Mouse (Mus musculus): ENCODE measurements around the gene Sppl3.

Sppl3 gene

DNA sequence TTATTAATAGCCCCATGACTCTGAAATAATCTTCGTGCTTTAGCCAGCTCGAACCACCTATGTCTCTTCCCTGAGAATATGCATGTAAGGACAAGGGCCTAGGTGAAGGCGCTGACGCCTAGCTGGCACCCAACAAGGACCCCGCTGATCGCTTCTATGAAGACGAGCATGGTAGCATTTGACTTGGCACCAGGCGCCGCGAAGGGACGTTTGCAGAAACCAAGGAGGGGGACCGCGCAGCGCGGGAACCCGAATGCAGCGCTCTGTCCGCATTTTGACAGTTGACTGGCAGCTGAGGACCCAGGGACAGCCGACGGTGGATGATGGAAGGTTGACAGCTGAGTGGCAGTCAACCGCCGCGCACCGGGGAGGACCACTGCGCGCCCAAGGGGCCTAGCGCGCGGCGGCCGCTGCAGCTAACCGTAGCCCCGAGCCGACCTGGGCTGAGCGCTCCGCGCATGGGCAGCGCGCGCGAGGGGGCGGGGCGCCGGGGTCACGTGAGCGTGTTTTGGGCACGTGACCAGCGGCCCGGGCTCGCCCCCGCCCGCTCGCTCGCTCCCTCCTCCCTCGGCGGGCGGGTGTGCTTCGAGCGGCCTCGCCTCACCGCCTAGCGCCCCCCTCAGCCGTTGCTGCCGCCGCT, at the start of gene Sppl3:
Sppl3 (plus strand) TSS at position 561 of the 640 bp plus-strand sequence.
- in situ Hi-C loops (cut with MboI; ENCODE audit: low pct_unique_long_range_greater_than_20kb in 1 of 2, low sequenced_read_pairs in 2 of 2, unreplicated experiment in 1 of 2): no loop called here

DNA sequence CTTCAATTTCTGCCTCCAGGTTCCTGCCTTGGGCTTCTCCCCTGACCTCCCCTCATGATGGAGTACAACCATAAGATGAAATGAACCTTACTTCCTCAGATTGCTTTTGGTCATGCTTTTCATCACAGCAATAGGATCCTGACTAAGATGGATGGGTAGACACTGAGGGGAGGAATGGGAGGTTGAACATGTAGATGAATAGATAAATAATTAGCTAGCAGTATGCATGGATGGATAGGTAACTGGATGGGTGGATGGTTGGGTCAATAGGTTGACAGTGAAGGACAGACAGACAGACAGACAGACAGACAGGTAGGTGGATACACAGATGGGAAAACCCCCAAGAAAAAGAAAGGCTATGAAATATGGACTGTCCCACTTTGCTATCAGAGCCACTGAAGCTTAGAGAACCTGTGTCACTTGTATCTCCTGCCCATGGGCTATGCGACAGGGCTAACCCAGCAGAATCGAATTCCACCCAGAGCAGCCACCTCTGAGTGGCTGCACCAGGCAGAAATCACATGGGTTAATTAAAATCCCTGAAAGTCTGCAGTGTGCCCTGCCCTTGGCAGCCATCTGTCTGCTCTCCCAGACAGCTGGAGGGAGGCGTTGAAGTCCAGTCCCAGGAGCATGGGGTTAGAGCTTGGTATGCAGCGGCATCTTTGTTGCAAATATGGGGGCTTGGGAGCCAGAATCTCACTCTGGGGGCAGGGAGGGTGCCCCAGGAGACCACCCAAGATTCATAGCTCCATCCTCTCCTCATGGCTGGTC, 49.2 kb upstream of the Sppl3 start:
- in situ Hi-C loops (cut with MboI; ENCODE audit: low pct_unique_long_range_greater_than_20kb in 1 of 2, low sequenced_read_pairs in 2 of 2, unreplicated experiment in 1 of 2): no loop called here

DNA sequence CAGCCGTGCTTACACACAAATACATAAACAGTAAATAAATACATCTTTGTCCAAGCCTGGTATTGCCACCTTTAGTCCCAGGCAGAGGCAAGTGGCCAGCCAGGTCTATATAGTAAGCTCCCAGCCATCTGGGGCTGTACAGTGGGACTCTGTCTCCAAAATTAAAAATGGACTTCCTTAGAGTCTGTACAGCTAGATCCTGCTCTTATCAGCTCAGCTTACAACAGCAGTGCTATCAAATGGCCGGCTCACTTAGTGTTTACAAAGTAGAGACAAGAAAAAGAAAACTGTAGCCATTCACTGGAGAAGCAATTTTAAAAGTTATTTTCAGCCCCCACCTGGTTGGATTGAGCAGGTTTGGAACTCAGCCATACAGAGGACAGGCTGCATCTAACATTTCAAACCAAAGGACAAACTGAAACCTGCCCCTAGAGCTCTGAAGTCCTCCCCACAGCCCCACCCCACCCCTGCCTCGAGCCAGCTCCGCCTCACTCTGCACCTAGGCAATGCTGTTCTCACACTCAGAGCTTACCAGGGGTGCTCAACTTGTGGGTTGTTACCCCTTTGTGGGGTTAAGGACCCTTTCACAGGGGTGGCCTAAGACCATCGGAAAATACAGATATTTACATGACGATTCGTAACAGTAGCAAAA, 46.5 kb upstream of the Sppl3 start:
- in situ Hi-C loops (cut with MboI; ENCODE audit: low pct_unique_long_range_greater_than_20kb in 1 of 2, low sequenced_read_pairs in 2 of 2, unreplicated experiment in 1 of 2): no loop called here

DNA sequence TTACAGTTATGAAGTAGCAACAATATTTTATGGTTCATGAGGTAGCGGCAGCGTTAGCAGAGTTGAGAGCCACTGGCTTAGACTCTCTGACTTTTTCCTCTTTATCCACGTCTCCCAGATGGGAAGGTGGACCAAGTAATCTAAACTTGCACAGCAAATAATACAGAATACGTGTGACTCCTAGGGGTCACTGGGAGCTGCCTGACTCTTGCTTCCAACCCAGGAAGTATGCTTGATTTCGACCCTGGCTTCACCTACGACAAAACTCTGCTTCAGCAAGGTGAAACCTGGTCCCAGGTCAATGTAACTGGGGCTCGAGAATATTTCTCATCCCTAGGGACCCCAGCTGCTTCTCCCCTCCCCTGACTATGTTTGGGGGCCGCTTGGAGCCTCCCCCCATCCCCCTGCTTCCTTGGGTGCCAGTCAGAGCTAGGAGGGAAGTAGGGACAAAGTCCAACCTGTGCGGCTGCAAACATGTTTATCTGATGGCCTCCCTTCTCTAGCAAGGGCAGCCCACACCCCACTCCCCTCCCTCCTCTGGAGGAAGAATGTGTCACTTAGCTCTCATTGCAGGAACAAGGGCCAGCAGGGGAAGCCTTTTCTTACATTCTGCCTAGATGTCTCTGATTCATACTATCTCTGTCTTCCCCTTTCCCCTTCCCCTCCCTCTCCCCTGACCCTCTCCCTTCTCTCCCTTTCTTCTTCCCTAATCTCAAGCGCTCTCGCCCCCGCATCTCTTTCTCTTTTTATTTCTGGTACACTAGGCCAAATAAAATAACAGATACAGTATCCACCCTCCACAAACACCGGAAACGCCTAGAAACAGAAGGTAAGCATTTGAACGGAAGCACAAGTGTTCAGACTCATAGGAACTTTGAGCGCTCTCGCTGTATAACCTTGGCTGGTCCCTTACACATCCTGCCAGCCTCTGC, 45.7 kb upstream of the Sppl3 start:
- in situ Hi-C loops (cut with MboI; ENCODE audit: low pct_unique_long_range_greater_than_20kb in 1 of 2, low sequenced_read_pairs in 2 of 2, unreplicated experiment in 1 of 2): no loop called here

DNA sequence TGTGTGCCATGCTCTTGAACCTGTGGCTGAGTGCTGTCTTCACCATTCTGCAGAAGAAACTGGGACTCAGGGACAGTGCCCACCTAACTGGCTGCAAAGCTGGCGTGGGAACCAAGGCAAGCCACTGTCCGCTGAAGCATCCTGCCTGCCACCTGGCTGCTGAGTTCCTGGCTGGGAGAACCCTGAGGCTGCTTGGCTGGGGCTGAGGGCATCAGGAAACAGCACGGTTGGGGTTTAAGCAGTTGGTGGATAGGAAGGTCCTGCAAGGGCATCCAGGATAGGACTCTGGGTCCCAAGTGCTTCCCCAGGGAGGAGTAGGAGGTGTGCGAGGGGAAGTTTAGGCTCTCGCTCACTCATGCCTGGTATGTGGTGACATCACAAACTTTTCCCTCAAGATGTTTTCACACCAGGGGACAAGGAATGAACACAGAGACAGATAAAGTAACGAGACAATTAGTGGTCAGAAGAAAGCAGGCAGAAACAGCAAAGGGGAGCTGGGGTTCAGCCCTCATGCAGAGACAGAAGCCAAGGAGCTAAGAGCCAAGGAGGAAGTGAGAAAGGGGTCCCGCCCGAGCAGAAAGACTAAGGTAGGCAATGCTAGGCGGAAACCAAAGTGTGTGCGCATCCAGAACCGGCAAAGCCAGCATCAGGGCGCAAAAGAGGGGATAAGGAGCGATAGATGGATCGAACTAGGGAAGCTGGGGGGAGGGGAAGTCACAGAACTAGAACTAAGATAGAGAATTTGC, 43.2 kb upstream of the Sppl3 start:
- in situ Hi-C loops (cut with MboI; ENCODE audit: low pct_unique_long_range_greater_than_20kb in 1 of 2, low sequenced_read_pairs in 2 of 2, unreplicated experiment in 1 of 2): no loop called here

DNA sequence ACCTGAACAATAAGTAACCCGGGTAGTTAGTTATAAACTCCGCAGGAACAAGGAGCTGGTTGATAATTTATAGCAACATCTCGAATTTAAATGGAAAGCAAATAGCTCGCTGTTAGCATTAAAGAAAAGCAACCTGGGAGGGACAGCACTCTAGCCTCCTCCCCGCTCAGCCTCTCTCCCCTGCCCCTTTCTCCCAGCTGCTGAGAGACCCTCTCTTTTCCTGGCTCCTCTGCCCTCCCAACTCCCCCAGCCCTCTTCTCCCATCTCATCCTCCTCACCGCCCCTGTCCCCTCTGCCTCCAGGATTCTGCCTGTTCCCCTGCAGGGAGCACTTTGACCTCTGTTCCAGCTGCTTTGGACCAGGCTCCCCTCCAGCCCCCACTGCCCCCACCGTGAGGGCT, 42.3 kb upstream of the Sppl3 start:
- in situ Hi-C loops (cut with MboI; ENCODE audit: low pct_unique_long_range_greater_than_20kb in 1 of 2, low sequenced_read_pairs in 2 of 2, unreplicated experiment in 1 of 2): no loop called here

DNA sequence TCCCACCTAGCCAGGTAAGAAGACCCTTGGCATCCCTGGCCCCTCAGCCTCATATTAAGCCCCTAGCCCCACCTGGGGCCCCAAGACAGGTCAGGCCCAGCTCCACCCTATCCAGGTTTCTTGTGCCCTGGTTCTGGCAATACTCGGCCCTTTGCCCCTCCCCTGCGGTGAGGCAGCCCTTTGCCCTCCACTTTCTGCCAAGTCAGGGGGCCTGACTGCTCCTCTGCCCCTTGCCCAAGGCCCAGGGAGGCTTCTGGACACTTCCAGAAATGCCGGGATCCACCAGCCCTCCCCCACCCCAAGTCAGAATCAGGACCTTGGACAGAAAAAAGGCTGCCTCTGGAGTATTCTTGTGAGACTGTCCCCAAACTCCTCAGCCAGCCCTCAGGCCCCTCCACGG, 41.9 kb upstream of the Sppl3 start:
- in situ Hi-C loops (cut with MboI; ENCODE audit: low pct_unique_long_range_greater_than_20kb in 1 of 2, low sequenced_read_pairs in 2 of 2, unreplicated experiment in 1 of 2): no loop called here

DNA sequence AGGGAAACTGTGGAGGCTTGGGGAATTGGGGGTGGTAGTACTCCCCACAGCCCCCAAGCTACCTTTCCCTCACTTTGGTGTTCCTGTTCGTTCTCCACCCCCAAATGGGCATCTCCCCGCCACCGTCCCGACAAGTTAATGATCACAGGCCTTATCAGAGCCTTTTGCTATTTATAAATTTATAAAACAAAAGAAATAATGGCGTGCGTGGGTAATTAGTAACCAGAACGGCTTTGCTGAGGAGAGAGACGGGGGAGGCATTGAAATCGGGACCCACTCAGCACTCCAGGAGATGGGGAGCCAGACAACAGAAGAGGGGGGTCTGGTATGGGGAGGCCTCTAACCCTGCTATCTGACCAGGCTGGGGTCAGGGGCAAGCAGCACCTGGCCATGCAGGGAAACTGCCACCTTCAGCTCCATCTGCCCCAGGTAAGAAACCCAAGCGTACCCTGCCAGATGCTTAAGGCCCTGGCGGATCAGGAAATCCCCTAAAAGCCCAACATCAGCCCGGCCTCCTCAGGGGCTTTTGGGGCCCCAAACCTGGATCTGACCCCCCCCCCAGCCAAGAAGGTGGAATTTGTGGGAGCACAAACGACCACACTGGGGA, 41.2 kb upstream of the Sppl3 start:
- in situ Hi-C loops (cut with MboI; ENCODE audit: low pct_unique_long_range_greater_than_20kb in 1 of 2, low sequenced_read_pairs in 2 of 2, unreplicated experiment in 1 of 2): loop anchor here (10.0 kb wide), 2 partner anchors 115 to 265 kb away; partner anchors contain the start of gene Pop5 (in 1 of the 2)

DNA sequence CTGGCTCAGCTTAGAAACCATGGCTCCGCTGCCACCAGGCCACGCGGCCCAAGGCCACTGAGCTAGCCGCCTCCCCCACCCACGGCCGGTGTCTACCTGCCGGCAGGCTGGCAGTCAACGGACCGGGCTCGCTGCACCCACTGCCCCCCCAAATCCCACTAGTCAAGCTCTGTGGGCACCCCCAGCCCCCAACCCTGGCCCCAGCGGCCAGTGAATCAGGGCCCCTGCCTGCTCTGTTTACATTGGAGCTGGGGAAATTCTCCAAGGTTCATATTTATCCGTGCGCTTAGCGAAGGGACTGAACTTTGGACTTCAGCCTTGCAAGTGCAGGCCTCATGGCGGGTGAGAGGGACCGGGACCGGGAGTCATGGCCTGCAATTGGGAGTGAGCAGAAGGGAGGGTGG, 40.1 kb upstream of the Sppl3 start, which contains the start of gene Hnf1a:
Hnf1a (minus strand) TSS at position 271 of the 404 bp plus-strand sequence.
- in situ Hi-C loops (cut with MboI; ENCODE audit: low pct_unique_long_range_greater_than_20kb in 1 of 2, low sequenced_read_pairs in 2 of 2, unreplicated experiment in 1 of 2): loop anchor here (10.0 kb wide), 2 partner anchors 114 to 264 kb away; partner anchors contain the start of gene Pop5 (in 1 of the 2)

DNA sequence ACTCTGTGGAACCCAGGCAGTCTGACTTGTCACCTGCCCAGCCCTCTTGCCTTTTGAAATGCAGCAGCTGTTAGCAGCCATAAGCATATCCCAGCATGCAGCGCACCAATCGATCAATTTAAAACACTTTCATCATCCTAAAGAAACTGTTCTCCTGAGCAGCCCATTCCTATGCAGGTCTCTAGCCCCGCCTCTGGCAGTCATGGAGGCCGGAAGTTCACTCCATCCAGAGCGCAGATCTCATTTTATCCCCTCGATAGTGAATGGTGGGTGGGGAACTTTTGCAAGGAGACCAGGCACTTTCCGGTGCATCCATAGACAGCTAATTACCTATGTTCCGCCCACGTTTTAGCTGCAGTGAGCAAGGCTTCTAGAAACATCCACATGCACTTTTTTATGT, 38.7 kb upstream of the Sppl3 start:
- in situ Hi-C loops (cut with MboI; ENCODE audit: low pct_unique_long_range_greater_than_20kb in 1 of 2, low sequenced_read_pairs in 2 of 2, unreplicated experiment in 1 of 2): loop anchor here (10.0 kb wide), 2 partner anchors 113 to 263 kb away; partner anchors contain the start of gene Pop5 (in 1 of the 2)

DNA sequence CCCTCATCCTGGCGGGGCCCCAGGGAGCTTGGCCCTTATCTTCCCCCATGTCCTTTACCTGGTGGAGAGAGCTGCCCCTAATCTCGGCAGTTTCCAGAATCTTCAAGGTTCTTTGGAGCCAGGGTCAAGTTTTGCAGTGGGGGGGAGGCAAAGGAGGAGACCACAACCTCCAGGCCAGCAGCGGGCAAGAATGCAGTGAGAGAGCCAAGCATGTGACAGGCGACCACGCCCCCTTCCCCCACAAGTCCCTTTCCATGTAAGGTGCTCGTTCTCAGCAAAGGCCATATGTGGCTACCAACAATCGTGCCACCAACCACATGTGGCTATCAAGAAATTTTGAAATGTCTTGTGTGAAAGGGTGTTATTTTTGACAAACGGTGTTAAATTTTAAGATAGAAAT, 37.8 kb upstream of the Sppl3 start:
- in situ Hi-C loops (cut with MboI; ENCODE audit: low pct_unique_long_range_greater_than_20kb in 1 of 2, low sequenced_read_pairs in 2 of 2, unreplicated experiment in 1 of 2): loop anchor here (10.0 kb wide), 2 partner anchors 112 to 262 kb away; partner anchors contain the start of gene Pop5 (in 1 of the 2)

DNA sequence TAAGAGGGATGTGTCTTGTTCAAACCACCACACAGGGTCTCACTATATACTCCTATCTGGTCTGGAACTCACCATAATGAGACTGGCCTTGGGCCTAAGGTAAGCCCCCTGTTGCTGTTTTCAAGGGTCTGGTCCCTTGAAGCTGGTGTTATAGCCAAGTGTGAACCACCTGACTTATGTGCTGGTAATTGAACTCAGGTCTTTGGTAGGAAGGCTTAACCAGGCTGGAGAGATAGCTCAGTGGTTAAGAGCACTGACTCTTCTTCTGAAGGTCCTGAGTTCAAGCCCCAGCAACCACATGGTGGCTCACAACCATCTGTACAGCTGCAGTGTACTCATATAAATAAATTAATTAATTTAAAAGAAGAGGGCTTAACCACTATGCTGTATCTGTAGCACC, 34.0 kb upstream of the Sppl3 start:
- in situ Hi-C loops (cut with MboI; ENCODE audit: low pct_unique_long_range_greater_than_20kb in 1 of 2, low sequenced_read_pairs in 2 of 2, unreplicated experiment in 1 of 2): loop anchor here (5.0 to 25.0 kb wide), 5 partner anchors 100 to 260 kb away; partner anchors contain the start of gene Pop5 (in 2 of the 2)

DNA sequence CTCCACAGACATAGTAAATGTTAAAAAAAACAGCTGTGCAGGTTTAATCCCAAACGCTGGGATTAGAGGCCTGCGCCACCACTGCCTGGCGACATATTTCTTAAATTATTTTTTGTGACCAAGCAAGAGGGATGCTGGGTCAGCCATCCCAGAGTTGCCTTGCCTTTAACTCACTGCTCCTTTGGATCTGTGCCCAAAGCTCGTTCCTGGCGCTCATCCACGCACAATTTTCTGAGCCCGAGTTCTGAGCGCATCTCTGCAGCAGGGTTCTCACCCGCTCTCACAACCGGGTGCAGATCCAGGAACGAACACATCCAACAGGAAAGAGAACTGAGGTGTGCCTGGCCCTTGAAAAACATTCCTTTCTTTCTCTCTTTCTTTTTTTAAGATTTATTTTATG, 32.5 kb upstream of the Sppl3 start:
- in situ Hi-C loops (cut with MboI; ENCODE audit: low pct_unique_long_range_greater_than_20kb in 1 of 2, low sequenced_read_pairs in 2 of 2, unreplicated experiment in 1 of 2): loop anchor here (5.0 to 25.0 kb wide), 5 partner anchors 99 to 259 kb away; partner anchors contain the start of gene Pop5 (in 2 of the 2)

DNA sequence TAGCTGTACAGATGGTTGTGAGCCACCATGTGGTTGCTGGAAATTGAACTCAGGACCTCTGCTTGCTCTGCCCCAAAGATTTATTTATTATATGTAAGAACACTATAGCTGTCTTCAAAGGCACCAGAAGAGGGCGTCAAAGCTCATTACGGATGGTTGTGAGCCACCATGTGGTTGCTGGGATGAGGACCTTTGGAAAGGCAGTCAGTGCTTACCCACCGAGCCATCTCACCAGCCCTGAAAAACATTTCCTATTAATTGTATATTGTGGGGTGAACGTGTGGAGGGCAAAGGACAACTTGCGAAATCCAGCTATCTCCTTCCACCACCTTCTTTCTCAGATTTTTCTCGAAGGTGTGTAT, 32.1 kb upstream of the Sppl3 start:
- in situ Hi-C loops (cut with MboI; ENCODE audit: low pct_unique_long_range_greater_than_20kb in 1 of 2, low sequenced_read_pairs in 2 of 2, unreplicated experiment in 1 of 2): loop anchor here (5.0 to 25.0 kb wide), 5 partner anchors 98 to 258 kb away; partner anchors contain the start of gene Pop5 (in 2 of the 2)

DNA sequence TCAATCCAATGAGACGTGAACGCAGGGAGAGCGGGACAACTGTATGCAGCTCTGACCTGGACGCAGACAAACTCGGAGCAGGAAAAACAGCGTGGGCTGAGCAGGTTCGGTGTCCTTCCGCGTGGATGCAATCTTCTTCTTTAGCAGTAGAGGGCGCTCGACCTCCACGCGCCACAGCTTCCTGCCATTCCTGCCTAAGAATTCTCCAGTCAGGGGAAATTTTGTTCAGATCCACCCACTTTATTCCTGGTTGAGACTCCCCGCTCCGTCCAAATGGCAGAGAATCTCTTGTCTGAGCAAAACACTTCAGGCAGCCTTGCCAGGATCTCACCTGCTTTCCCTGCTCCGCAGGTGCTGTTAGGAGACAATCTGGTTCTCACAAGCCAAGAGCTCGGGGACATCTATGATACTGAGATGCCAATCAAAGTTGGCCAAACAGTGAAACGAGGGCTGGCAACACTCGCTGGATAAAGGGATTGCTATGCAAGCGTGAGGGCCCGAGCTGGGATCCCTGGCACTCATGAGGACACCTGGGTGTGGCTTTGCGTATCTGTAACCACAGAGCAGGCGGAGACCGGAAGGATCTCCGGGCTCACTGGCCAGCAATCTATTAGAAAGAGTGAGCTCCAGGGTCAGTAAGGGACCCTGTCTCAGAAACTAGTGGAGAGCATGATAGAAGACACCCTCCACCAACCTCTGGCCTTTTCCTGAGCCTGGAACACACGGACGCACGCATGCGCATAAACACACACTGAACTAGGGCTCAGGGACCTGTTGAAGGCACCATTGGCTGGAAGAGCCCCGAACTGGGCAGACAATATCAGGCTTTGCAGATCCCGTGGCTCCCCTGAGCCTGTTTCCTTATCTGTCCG, 31.5 kb upstream of the Sppl3 start:
- in situ Hi-C loops (cut with MboI; ENCODE audit: low pct_unique_long_range_greater_than_20kb in 1 of 2, low sequenced_read_pairs in 2 of 2, unreplicated experiment in 1 of 2): loop anchor here (5.0 to 25.0 kb wide), 5 partner anchors 98 to 258 kb away; partner anchors contain the start of gene Pop5 (in 2 of the 2)
